Mouse (Mus musculus) stomach, embryonic 14.5 days (tissue): ENCODE results near the gene Prkd3. TPM values are rescaled to one million over a fixed set of nuclear protein-coding genes. Genes with fewer than 3 reads are reported as not detected.

Experiments
- ATAC-seq: fragments of 200-750 bp; cut with Nextera tagmentation; 2 replicates; pipeline ENCODE4 v1.8.0; 2017; ENCODE audit warnings: low read depth, moderate TSS enrichment; ENCODE audit not compliant: insufficient number of reproducible peaks, insufficient read depth, low FRiP score
- H3K27ac ChIP-seq: fragments of 300-500 bp; sonication (generic); 2 replicates; pipeline ENCODE4 v1.5.1; 2014; ENCODE audit warnings: mild to moderate bottlenecking, low read length, moderate library complexity, mixed read lengths
- H3K27me3 ChIP-seq: fragments of 300-500 bp; sonication (generic); 2 replicates; pipeline ENCODE4 v1.6.1; 2014; ENCODE audit warnings: low read length, control low read depth, mixed read lengths; ENCODE audit not compliant: control insufficient read depth, insufficient read depth
- H3K36me3 ChIP-seq: fragments of 300-500 bp; sonication (generic); 2 replicates; pipeline ENCODE4 v1.6.1; 2014; ENCODE audit warnings: mild to moderate bottlenecking, control low read depth, low read length, moderate library complexity, mixed read lengths; ENCODE audit not compliant: control insufficient read depth, insufficient read depth
- H3K4me1 ChIP-seq: fragments of 300-500 bp; sonication (generic); 2 replicates; pipeline ENCODE4 v1.6.1; 2014; ENCODE audit warnings: low read length, control low read depth, mixed read lengths; ENCODE audit not compliant: control insufficient read depth, insufficient read depth
- H3K4me2 ChIP-seq: fragments of 300-500 bp; sonication (generic); replicated peaks from 2 replicates; pipeline ENCODE4 v1.6.1; 2014; ENCODE audit warnings: low read depth, low read length, control low read depth
- H3K4me3 ChIP-seq: fragments of 300-500 bp; sonication (generic); 2 replicates; pipeline ENCODE4 v1.5.1; 2014; ENCODE audit warnings: low read depth, low read length, control low read depth
- H3K9ac ChIP-seq: fragments of 300-500 bp; sonication (generic); replicated peaks from 2 replicates; pipeline ENCODE4 v1.6.1; 2014; ENCODE audit warnings: low read depth, mild to moderate bottlenecking, control low read depth, low read length, moderate library complexity, mixed read lengths
- H3K9me3 ChIP-seq: fragments of 300-500 bp; sonication (generic); 2 replicates; pipeline ENCODE4 v1.6.1; 2016; ENCODE audit warnings: low read depth, low read length, control low read depth; ENCODE audit not compliant: control insufficient read depth
- WGBS: fragments of 180-500 bp; shearing (Covaris S2); extraction: QIAGEN DNeasy Blood & Tissue Kit; methylation state at CpG from one replicate; pipeline ENCODE4 v1.1.7; 2014; 5-methylcytosine and 5-hydroxymethylcytosine counted together
- polyA plus RNA-seq: library from polyadenylated mRNA; unstranded; fragments of >200 nt; fragmentation: Nextera tagmentation; extraction: Ambion mirVana; gene quantifications from 2 replicates; pipeline ENCODE4 v1.2.1, GENCODE M21; 2014

Prkd3 gene
- polyA plus RNA-seq, result 47.5 and 49.9 TPM in 2 replicates

GRCm38 (mm10) chr17:79020208-79020983 is at the start of gene Prkd3:
Gene Prkd3 (minus strand): TSS chr17:79020816.
- Histone ChIP-seq H3K36me3 (no peaks in the 10 kb centered on the region), H3K27ac (peak within 1 kb of the TSS; percentile 87)
- peak; percentile 92 for ATAC-seq

GRCm38 (mm10) chr17:79069766-79070480 is 49.3 kb upstream of the Prkd3 start:
- no peaks in the 10 kb centered on the region for H3K9me3 ChIP-seq
- no peaks in the 10 kb centered on the region for H3K36me3 ChIP-seq
- 73% methylated on average over 14 of the region's 14 CpGs for WGBS
- H3K9ac ChIP-seq, result no peak overlapping the region
- H3K4me1 ChIP-seq, result 0 out of 2 replicates have a peak, but pooled peaks cover 4% of the 10 kb centered on the region
- H3K27ac ChIP-seq, result no peak overlapping the region
- H3K4me2 ChIP-seq, result no peak overlapping the region
- no peak for ATAC-seq
- H3K4me3 ChIP-seq, result no peak overlapping the region
- no peaks in the 10 kb centered on the region for H3K27me3 ChIP-seq

More at GRCm38 (mm10) chr17:79020208-79020983, at the start of gene Prkd3:
- Histone ChIP-seq H3K4me3 (peak within 1 kb of the TSS; percentile 72), H3K4me2 (peak within 1 kb of the TSS; percentile 72), H3K9ac (peak within 1 kb of the TSS; percentile 92), H3K27me3 (no peaks in the 10 kb centered on the region), H3K9me3 (no peaks in the 10 kb centered on the region), H3K4me1 (peaks cover 17% of the 10 kb centered on the region)
- WGBS, result under 1% methylated on average over 106 of the region's 113 CpGs

GRCm38 (mm10) chr17:79069019-79069418 is 48.4 kb upstream of the Prkd3 start:
- H3K27me3 ChIP-seq, result no peaks in the 10 kb centered on the region
- no peaks in the 10 kb centered on the region for H3K9me3 ChIP-seq
- 0 out of 2 replicates have a peak, but pooled peaks cover 4% of the 10 kb centered on the region for H3K4me1 ChIP-seq
- no peak overlapping the region for H3K4me3 ChIP-seq
- 47% methylated on average over 4 of the region's 4 CpGs for WGBS
- no peak for ATAC-seq
- peak overlapping the region; percentile 40; the same call in 1 of the 2 replicates for H3K27ac ChIP-seq
- no peak overlapping the region for H3K4me2 ChIP-seq
- no peak overlapping the region for H3K9ac ChIP-seq
- H3K36me3 ChIP-seq, result no peaks in the 10 kb centered on the region

- H3K9ac ChIP-seq, result no peak overlapping the region
- peak overlapping the region; percentile 40; the same call in 1 of the 2 replicates for H3K27ac ChIP-seq
- no peaks in the 10 kb centered on the region for H3K9me3 ChIP-seq
- no peaks in the 10 kb centered on the region for H3K36me3 ChIP-seq
- H3K4me2 ChIP-seq, result no peak overlapping the region
- H3K27me3 ChIP-seq, result no peaks in the 10 kb centered on the region
- H3K4me1 ChIP-seq, result 0 out of 2 replicates have a peak, but pooled peaks cover 4% of the 10 kb centered on the region
- no peak overlapping the region for H3K4me3 ChIP-seq
- ATAC-seq, result no peak
- WGBS, result 59% methylated on average over 7 of the region's 7 CpGs
Observed at GRCm38 (mm10) chr17:79068581-79068980, 48.0 kb upstream of the Prkd3 start.

- no peak overlapping the region for H3K9ac ChIP-seq
- H3K9me3 ChIP-seq, result no peaks in the 10 kb centered on the region
- WGBS, result 64% methylated on average over 1 of the region's 1 CpGs
- ATAC-seq, result no peak
- no peaks in the 10 kb centered on the region for H3K4me1 ChIP-seq
- H3K4me3 ChIP-seq, result no peak overlapping the region
- no peak overlapping the region for H3K4me2 ChIP-seq
- no peaks in the 10 kb centered on the region for H3K27me3 ChIP-seq
- no peaks in the 10 kb centered on the region for H3K36me3 ChIP-seq
- no peak overlapping the region for H3K27ac ChIP-seq
Observed at GRCm38 (mm10) chr17:79064250-79064649, 43.6 kb upstream of the Prkd3 start.

GRCm38 (mm10) chr17:79060221-79060620 is 39.6 kb upstream of the Prkd3 start:
- no peak overlapping the region for H3K9ac ChIP-seq
- H3K27me3 ChIP-seq, result no peaks in the 10 kb centered on the region
- no peaks in the 10 kb centered on the region for H3K36me3 ChIP-seq
- 0 out of 2 replicates have a peak, but pooled peaks cover 4% of the 10 kb centered on the region for H3K4me1 ChIP-seq
- no peak for ATAC-seq
- no peak overlapping the region for H3K4me2 ChIP-seq
- WGBS, result 71% methylated on average over 5 of the region's 5 CpGs
- H3K4me3 ChIP-seq, result no peak overlapping the region
- no peak overlapping the region for H3K27ac ChIP-seq
- no peaks in the 10 kb centered on the region for H3K9me3 ChIP-seq

GRCm38 (mm10) chr17:79058271-79058670 is 37.7 kb upstream of the Prkd3 start:
- H3K9ac ChIP-seq, result no peak overlapping the region
- 52% methylated on average over 6 of the region's 6 CpGs for WGBS
- H3K27ac ChIP-seq, result no peak overlapping the region
- no peaks in the 10 kb centered on the region for H3K36me3 ChIP-seq
- 0 out of 2 replicates have a peak, but pooled peaks cover 4% of the 10 kb centered on the region for H3K4me1 ChIP-seq
- H3K27me3 ChIP-seq, result 0 out of 2 replicates have a peak, but pooled peaks cover 4% of the 10 kb centered on the region
- no peak overlapping the region for H3K4me2 ChIP-seq
- H3K9me3 ChIP-seq, result no peaks in the 10 kb centered on the region
- ATAC-seq, result no peak
- H3K4me3 ChIP-seq, result no peak overlapping the region

GRCm38 (mm10) chr17:79052088-79052812 is 31.6 kb upstream of the Prkd3 start:
- Histone ChIP-seq H3K27ac (no peak overlapping the region), H3K9me3 (no peaks in the 10 kb centered on the region), H3K4me1 (peaks cover 3% of the 10 kb centered on the region; the same call in 1 of the 2 replicates), H3K27me3 (0 out of 2 replicates have a peak, but pooled peaks cover 4% of the 10 kb centered on the region), H3K4me3 (peak overlapping the region; percentile 57), H3K9ac (peak overlapping the region; percentile 40; the same call in 1 of the 2 replicates), H3K36me3 (no peaks in the 10 kb centered on the region), H3K4me2 (peak overlapping the region; percentile 98)
- 1% methylated on average over 45 of the region's 45 CpGs for whole genome bisulfite sequencing
- ATAC-seq, result peak; percentile 71; the same call in 1 of the 2 replicates
